Mouse (Mus musculus): ENCODE results near the gene Echdc2.

The Echdc2 gene

DNA sequence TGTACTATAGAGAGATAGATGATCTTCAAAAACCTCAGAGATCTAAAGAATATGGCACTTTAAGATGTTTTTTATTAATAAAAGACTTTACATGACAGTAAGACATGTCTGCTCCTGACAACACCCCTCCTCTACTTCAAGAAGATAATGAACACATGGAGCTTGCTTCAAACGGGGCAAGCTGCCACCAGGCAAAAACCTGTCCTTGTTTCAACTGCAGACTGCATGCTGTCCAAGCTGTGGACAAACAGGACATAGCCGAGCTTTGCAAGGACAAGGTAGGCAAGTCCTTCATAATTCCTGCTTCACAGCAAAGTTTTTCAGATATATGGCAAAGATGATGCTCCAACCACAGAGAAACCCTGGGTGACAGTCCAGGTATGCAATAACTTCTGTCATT is 34.0 kb downstream of the Echdc2 start:
- DNase-seq (ENCODE audit: low spot score), result no peak

DNA sequence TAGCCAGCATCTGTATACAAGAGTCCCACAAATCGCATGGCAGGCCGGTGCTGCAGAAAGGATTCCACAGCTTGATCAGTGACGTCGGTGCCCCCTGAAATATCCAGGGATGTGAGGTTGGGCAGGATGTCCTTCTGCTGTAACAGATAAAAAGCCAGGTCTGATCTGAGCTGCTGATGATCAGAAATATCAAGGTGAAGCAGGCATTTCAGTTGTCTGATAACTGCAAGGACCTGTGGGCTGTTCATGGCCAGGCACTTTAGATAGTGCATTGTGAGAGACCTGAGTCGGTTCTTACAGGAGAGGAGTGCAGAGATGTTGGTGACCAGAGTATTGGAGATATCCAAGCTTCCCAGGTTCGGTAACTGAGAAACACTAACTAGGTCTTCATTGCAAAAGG is 39.4 kb downstream of the Echdc2 start:
- DNase-seq (ENCODE audit: low spot score), result no peak

GRCm38 (mm10) chr4:108213023-108213422 is 47.8 kb downstream of the Echdc2 start:
- DNase-seq (ENCODE audit: low spot score), result no peak

GRCm38 (mm10) chr4:108217332-108218179 is 52.3 kb downstream of the Echdc2 start, which contains the start of gene Zyg11a:
TSS of gene Zyg11a (minus strand) at chr4:108218048.
- peak; percentile 38 for DNase-seq (ENCODE audit: low spot score)

- DNase-seq (ENCODE audit: low spot score), result peak; percentile 40
These were observed 53.8 kb downstream of the Echdc2 start for GRCm38 (mm10) chr4:108219019-108219418.

GRCm38 (mm10) chr4:108222507-108222906 is 57.3 kb downstream of the Echdc2 start:
- no peak for DNase-seq (ENCODE audit: low spot score)

DNA sequence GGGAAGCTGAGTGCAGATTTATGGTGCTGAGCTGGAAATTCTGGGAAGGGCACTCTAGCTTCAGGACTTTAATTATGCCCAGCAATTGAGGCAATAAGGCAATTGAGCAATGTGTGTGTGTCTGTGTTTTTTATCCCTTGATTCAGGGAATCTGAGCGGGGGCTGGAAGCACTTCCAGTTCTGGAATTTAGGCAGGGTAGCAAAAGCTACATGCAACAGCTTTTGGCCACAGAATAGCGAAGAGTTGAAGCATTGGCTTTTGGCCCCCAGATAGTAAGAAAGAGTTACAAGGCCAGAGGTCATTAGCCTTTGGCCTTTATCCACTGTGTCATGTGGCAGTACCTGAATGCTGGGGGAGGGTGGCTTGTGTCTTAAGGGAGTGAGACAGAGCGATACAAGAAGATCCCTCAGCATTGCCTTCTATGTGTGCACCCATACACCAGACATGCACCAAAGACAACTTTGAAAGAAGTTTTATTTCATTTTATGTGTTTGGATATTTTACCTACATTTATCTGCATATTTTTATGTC is 60.2 kb downstream of the Echdc2 start:
- peak; percentile 24 for DNase-seq (ENCODE audit: low spot score)

All from embryo, embryonic 10.5 days (tissue).